Mouse (Mus musculus): ENCODE results near the gene Myh7b.
A peak's percentile ranks its signal among the peaks of the same experiment; 100 is the strongest.
"Not testable (repeated sequence)": the region's sequence is repeated elsewhere in the genome, so short reads cannot be mapped to it uniquely, and the experiment has no call there.

The Myh7b gene

GRCm38 (mm10) chr2:155604560-155605235 lies 6.3 kb upstream of the Myh7b start:
- DNase-seq (ENCODE audit: low spot score in 2 of 2): no peak

DNA sequence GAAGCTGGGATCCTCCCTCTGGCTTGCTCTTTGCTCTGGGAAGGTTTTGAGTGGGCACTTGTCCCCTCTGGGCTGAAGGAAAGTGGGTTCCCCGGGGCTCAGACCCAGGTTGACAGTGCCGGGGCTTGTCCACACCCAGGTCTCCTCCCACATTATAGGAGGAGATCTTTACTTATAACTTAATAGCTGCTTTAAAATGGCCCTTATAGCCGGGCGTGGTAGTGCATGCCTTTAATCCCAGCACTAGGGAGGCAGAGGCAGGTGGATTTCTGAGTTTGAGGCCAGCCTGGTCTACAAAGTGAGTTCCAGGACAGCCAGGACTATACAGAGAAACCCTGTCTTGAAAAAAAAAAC lies 5.8 kb upstream of the Myh7b start:
- not testable (repeated sequence) for DNase-seq (ENCODE audit: low spot score in 2 of 2)

DNA sequence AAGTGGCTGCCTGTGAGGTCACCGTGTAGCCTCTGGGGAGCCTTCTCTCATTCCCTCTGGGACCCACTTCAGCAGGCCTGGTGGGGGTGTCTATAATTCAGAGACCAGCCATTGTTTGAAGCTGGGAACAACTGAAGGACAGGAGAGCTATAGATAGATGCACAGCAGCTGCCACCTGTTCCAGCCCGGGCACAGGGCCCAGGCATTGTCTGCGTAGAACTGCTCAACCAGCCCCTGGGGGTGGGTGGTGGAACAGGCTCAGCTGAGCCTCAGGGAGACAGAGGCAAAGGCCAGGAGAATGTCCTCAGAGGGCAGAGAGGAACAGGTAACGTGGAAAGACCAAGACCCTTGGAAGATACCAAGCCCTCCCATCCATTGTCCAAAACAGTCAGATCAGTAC lies 4.7 kb upstream of the Myh7b start:
- no peak for DNase-seq (ENCODE audit: low spot score in 2 of 2)

DNA sequence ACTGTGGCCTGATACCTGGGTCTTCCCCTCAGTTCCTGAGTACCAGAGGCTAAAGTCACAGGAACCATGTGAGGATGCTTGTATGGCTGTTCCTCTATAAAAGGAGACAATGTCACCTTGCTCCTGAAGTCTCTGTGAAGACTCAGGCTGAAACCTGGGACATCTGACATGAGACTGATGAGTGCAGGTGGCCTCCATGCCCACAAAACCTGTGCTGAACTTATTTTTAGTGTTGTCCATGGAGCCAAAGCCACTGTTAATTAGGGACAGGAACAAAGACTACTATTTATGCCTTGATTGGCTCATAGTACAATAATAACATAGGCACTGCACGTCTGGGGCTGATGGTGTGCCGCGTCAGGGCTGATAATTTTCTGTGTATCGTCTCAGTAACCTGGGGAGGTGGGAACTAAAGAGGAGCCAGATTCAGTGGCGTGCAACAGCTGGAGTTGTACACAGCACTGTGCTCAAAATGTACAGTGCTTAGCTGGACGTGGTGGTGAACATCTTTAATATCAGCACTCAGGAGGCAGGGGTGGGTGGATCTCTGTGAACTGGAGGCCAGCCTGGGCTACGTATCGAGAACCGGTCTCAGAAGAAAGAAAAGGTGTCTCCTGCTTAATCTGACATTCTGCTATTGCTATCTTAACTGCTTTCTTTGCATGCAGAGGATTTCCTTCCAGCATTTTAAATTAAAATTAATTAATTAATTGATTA lies 980 bp downstream of the Myh7b start:
- DNase-seq (ENCODE audit: low spot score in 2 of 2): no peak

GRCm38 (mm10) chr2:155613326-155613755 lies 2.3 kb downstream of the Myh7b start:
- DNase-seq (ENCODE audit: low spot score in 2 of 2): no peak

DNA sequence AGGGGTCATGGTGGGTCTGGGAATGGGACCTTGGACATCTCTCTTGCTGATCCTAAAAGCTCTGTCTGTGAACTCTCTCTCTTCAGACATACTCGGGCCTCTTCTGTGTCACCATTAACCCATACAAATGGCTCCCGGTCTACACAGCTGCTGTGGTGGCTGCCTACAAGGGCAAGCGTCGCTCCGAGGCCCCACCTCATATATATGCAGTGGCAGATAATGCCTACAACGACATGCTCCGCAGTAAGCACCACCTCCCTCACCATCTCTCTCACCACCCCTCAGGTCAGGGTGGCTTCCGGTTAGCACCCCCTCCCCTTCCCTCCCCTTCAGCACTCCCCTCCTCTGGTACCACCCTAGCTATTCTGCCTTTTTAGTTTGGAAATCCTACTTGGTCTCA lies 2.9 kb downstream of the Myh7b start:
- no peak for DNase-seq (ENCODE audit: low spot score in 2 of 2)

DNA sequence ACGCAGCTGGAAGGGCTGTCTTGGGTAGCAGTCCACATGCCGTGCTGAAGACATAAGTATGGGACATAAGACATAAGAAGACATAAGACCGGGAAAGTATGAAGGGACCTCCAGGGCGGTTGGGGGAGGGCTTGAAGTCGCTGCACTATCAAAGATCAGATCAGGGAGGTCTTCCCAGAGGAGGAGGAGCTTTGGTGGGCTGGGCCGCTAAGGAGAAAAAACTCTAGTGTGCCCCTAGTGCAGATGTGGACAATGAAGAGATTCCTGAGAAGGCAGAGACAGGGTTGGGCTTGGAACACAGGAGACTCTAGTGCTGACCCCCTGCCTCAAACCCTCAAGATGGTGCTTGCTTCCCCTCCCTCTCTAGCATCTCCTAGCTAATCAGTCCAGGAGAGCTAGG lies 6.0 kb downstream of the Myh7b start:
- DNase-seq (ENCODE audit: low spot score in 2 of 2): no peak

DNA sequence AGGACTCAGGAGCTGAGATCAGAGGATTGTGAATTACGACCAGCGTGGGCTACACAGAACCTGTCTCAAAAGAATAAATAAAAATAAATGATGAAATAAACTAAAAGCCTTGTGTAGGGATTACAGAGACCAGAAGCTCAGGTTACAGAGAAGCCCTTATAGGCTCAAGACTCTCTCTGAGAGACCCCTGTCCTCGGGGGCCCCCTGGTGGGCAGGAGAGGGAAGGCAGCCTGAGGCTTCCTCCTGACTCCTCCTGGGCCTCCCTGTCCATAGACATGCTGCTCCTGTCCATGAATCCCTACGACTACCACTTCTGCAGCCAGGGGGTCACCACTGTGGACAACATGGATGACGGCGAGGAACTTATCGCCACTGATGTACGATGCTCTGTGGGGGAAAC lies 8.8 kb downstream of the Myh7b start:
- DNase-seq (ENCODE audit: low spot score in 2 of 2): peak; percentile 84 to 90

GRCm38 (mm10) chr2:155622606-155623005 lies 11.6 kb downstream of the Myh7b start:
- no peak for DNase-seq (ENCODE audit: low spot score in 2 of 2)

GRCm38 (mm10) chr2:155623996-155624395 lies 13.0 kb downstream of the Myh7b start:
- no peak for DNase-seq (ENCODE audit: low spot score in 2 of 2)

DNA sequence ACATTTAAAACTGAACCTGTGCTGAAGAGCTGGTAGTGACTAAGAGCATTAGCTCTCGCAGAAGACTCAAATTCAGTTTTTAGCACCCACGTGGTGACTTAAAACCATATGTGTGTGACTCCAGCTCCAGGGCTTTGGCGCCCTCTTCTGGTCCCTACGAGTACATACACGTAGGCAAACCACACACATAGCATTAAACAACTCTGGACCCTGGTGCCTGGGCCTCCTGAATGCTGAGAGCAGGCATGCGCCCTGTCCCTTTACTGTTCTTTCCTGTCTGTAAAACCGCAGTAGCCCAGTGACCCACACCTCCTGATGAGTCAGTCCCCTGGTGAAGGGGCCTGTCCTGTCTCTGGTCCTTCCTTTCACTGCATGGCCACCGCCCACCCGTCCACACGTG lies 13.7 kb downstream of the Myh7b start:
- DNase-seq (ENCODE audit: low spot score in 2 of 2): no peak

DNA sequence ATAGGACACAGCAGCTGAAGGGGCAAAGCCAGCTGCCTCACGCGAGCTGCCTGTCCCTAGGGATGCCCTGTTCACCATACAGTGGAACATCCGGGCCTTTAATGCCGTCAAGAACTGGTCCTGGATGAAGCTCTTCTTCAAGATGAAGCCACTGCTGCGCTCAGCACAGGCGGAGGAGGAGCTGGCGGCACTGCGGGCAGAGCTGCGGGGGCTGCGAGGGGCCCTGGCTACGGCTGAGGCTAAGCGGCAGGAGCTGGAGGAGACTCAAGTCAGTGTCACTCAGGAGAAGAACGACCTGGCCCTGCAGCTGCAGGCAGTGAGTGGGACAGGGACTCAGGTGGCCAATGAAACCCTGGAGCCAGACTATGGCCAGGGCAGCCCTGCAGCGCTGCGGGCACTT lies 15.3 kb downstream of the Myh7b start:
- no peak for DNase-seq (ENCODE audit: low spot score in 2 of 2)

- DNase-seq (ENCODE audit: low spot score in 2 of 2): peak; percentile 69 to 88
Observed at GRCm38 (mm10) chr2:155627030-155627738, 16.2 kb downstream of the Myh7b start.

DNA sequence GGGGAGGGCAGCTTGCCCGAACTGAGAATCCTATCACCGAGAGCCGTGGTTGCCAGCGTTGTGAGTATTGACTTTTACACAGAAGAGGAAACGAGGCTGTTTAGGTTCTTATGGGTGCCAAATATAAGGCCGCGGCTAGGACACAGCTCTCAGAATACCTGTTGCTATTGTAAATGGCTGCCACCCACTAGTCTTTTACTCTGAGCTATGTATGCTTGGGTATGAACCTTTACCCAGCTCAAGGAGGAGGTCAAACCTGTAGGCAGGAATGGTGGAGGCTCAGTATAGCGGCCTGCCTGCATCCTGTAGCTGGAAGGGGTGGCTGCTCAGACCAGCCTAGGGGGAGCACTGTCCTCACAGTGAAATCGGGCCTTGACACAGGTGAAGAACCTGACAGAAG lies 17.1 kb downstream of the Myh7b start:
- no peak for DNase-seq (ENCODE audit: low spot score in 2 of 2)

DNA sequence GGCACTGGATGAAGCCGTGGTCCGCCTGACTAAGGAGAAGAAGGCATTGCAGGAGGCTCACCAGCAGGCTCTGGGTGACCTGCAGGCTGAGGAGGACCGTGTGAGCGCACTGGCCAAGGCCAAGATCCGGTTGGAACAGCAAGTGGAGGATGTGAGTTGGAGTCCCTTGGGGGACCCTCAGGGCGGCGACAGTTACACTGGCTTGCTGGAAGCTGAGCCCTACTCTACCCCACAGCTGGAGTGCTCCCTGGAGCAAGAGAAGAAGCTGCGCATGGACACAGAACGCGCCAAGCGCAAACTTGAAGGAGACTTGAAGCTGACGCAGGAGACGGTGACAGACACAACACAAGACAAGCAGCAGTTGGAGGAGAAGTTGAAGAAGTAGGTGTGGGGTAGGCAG lies 17.5 kb downstream of the Myh7b start:
- DNase-seq (ENCODE audit: low spot score in 2 of 2): no peak

GRCm38 (mm10) chr2:155629231-155629661 lies 18.2 kb downstream of the Myh7b start:
- DNase-seq (ENCODE audit: low spot score in 2 of 2): peak in 1 of 2 experiments; percentile 52

- DNase-seq (ENCODE audit: low spot score in 2 of 2): no peak
Observed at GRCm38 (mm10) chr2:155630153-155630552, 19.1 kb downstream of the Myh7b start.

DNA sequence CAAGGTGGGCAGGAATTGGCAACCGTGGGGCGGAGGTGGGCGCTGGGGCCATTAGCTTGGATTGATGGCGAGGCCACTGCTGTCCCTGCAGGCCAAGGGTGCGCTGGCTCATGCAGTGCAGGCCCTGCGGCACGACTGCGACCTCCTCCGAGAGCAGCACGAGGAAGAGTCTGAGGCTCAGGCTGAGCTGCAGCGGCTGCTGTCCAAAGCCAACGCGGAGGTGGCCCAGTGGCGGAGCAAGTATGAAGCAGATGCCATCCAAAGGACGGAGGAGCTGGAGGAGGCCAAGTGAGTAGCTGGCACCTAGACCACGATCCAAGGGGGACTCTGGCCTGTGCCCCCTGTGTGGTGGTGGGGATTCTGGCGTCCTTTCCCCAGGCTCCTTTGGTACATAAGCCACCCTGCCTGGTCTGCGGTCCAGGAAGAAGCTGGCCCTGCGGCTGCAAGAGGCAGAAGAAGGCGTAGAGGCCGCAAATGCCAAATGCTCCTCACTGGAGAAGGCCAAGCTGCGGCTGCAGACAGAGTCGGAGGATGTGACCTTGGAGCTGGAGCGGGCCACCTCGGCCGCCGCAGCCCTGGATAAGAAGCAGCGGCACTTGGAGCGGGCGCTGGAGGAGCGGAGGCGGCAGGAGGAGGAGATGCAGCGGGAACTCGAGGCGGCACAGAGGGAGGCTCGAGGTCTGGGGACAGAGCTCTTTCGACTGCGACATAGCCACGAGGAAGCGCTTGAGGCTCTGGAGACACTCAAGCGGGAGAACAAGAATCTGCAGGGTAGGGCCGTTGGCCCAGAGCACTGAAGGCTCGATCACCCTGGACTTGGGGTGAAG lies 19.8 kb downstream of the Myh7b start:
- DNase-seq (ENCODE audit: low spot score in 2 of 2): peak in 1 of 2 experiments; percentile 36

DNA sequence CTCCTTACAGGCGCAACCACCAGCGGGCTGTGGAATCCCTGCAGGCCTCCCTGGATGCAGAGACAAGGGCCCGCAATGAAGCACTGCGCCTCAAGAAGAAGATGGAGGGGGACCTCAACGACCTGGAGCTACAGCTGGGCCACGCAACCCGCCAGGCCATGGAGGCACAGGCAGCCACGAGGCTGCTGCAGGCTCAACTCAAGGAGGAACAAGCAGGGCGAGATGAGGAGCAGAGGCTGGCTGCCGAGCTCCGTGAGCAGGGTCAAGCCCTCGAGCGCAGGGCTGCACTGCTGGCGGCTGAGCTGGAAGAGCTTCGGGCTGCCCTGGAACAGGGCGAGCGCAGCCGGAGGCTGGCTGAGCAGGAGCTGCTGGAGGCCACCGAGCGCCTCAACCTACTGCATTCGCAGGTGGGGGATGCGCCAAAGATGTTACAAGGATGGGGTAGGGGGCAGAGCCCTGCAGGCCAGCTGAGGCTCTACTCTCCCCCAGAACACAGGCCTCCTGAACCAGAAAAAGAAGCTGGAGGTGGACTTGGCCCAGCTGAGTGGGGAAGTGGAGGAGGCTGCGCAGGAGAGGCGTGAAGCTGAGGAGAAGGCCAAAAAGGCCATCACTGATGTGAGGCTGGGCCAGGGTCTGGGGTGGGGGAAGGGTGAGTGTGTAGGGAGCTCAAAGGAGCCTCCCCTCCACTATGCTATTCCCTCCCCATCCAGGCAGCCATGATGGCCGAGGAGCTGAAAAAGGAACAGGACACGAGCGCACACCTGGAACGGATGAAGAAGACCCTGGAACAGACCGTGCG lies 21.3 kb downstream of the Myh7b start:
- no peak for DNase-seq (ENCODE audit: low spot score in 2 of 2)

DNA sequence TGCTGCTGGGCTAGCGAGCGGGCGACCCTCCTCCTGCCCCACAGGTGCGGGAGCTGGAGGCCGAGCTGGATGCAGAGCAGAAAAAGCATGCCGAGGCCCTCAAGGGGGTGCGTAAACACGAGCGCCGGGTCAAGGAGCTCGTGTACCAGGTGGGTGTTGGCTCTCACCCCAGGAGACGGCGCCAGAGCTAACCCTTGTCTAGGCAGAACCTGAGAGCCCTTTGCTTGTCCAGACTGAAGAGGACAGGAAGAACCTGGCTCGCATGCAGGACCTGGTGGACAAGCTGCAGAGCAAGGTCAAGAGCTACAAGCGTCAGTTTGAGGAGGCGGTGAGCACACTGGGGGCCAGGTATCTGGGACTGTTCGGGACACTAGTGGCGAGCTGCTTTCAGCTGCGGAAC lies 22.1 kb downstream of the Myh7b start:
- no peak for DNase-seq (ENCODE audit: low spot score in 2 of 2)

- DNase-seq (ENCODE audit: low spot score in 2 of 2): no peak
Observed at GRCm38 (mm10) chr2:155633731-155634130, 22.7 kb downstream of the Myh7b start.

Measured in cerebellum, postnatal 4 days (tissue).